Comparison of ENCODE assay signal across 15 mouse cellular contexts in the genomic region with DNA sequence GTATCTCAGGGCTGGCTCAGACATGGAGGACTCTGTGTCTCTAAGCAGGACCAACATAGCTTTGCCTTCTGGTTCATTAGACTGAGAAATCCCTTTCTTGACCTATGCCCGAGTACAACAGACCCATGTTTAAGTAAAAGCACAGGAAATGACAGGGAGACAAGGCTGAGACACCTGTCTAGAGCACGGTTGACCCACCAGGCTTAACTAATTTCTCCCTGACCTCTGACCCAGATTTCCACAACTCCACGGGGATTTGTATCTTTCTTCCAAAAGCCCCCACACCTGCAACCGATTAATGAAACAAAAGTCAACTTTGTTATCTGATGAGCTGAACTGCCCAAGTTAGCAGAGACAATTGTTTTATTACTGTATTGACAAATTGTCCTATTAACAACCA.
"Had no signal": no experiment of that assay in that cellular context is flagged by ENCODE, and none has a peak within 500 bp of the region (broad histone marks: within the 10 kb centered on the region; RNA-seq: fewer than 3 reads in every experiment).

No protein-coding gene starts in this region.

- DNase-seq: kidney, adult 8-10 months; kidney, postnatal 36 days; layer of hippocampus, adult 9-11 months; layer of hippocampus, postnatal 36 days; lung, adult 2 months; lung, postnatal 36 days; midbrain, embryonic 14.5 days; thymus, postnatal 4 days had no signal

- H3K27me3 ChIP-seq: liver, embryonic 15.5 days; neural tube, embryonic 15.5 days had no signal

- H3K9me3 ChIP-seq: liver, embryonic 15.5 days; midbrain, embryonic 10.5 days; neural tube, embryonic 15.5 days had no signal

- H3K9ac ChIP-seq: liver, embryonic 15.5 days; neural tube, embryonic 15.5 days had no signal

- H3K4me2 ChIP-seq: liver, embryonic 11.5 days; liver, embryonic 15.5 days; neural tube, embryonic 15.5 days had no signal

- H3K4me3 ChIP-seq: liver, embryonic 15.5 days; midbrain, embryonic 10.5 days; myocyte; neural tube, embryonic 15.5 days had no signal

- H3K36me3 ChIP-seq: liver, embryonic 15.5 days; midbrain, embryonic 10.5 days; neural tube, embryonic 15.5 days had no signal

- ATAC-seq: lung, postnatal 0 days had no signal

- H3K4me1 ChIP-seq: liver, embryonic 15.5 days; neural tube, embryonic 15.5 days had no signal

- H3K27ac ChIP-seq: kidney, postnatal 0 days; liver, embryonic 15.5 days; midbrain, embryonic 10.5 days; neural tube, embryonic 15.5 days had no signal
